Comparison of ENCODE assay signal across 8 mouse cellular contexts in genomic region chr9:56516692-56517263, GRCm38 (mm10).
DNase-seq lines count a peak whose midpoint lies in the region; ATAC-seq and TF ChIP-seq lines count a peak whose summit lies in the region.

No protein-coding gene starts in this region.

- no peak overlapping the region for H3K4me2 ChIP-seq in limb, embryonic 13.5 days (replicated peaks)

- intact Hi-C loops in heart, postnatal 25 days (cut with DNase I): no loop called here
- intact Hi-C loops in left cerebral cortex, adult 2 months (cut with DNase I): no loop called here
- intact Hi-C loops in left cerebral cortex, postnatal 14 days (cut with DNase I): no loop called here

- H3K4me3 ChIP-seq in limb, embryonic 13.5 days: no peak overlapping the region
- H3K4me3 ChIP-seq in left cerebral cortex, adult 2 months: no peak overlapping the region

- WGBS in limb, embryonic 13.5 days: 76% methylated on average over 4 of the region's 4 CpGs

- H3K27me3 ChIP-seq in limb, embryonic 13.5 days: no peaks in the 10 kb centered on the region

- H3K27ac ChIP-seq in limb, embryonic 13.5 days: no peak overlapping the region
- H3K27ac ChIP-seq in left cerebral cortex, adult 2 months: no peak overlapping the region; the same call in 1 of the 2 replicates

- H3K9ac ChIP-seq in limb, embryonic 13.5 days: no peak overlapping the region

- DNase-seq in adrenal gland, adult 2 months: peak; percentile 57
- DNase-seq in adrenal gland, postnatal 4 days (ENCODE audit: low spot score in 2 of 2): no peak
- peak; percentile 96 for DNase-seq in Muller cell, postnatal 12 days (ENCODE audit: inconsistent ontology term)
- DNase-seq in heart, postnatal 25 days (ENCODE audit: low spot score): peak; percentile 67
- DNase-seq in urinary bladder, postnatal 10 days (ENCODE audit: low spot score): no peak
- DNase-seq in left cerebral cortex, adult 2 months (ENCODE audit: extremely low spot score in 1 of 2, low spot score in 2 of 2): no peak
- no peak for DNase-seq in left cerebral cortex, postnatal 14 days (ENCODE audit: low spot score in 2 of 2)

- no peaks in the 10 kb centered on the region for H3K36me3 ChIP-seq in limb, embryonic 13.5 days

- peaks cover 22% of the 10 kb centered on the region for H3K4me1 ChIP-seq in limb, embryonic 13.5 days

- 0 out of 2 replicates have a peak, but pooled peaks have one; percentile 19 for ATAC-seq in limb, embryonic 13.5 days (ENCODE audit: low FRiP score, low read depth)

- no peaks in the 10 kb centered on the region for H3K9me3 ChIP-seq in limb, embryonic 13.5 days

- TF ChIP-seq CTCF in left cerebral cortex, adult 2 months (IDR thresholded peaks at IDR 0.05): no peak; the same call in 1 of the 2 replicates

Comparison
In these comparisons a context has a peak if more than half of its experiments do, and no peak if none do; other contexts are left out.
1. DNase-seq: peak in adrenal gland, adult 2 months (single experiment), Muller cell, postnatal 12 days (single experiment) and heart, postnatal 25 days (single experiment); none in adrenal gland, postnatal 4 days (0 of 2), urinary bladder, postnatal 10 days (single experiment), left cerebral cortex, adult 2 months (0 of 2) and left cerebral cortex, postnatal 14 days (0 of 2).